Mouse (Mus musculus) right cerebral cortex, adult 2 months (tissue): Measurements from ENCODE around the gene Zfp260.
"Not testable (repeated sequence)": the region's sequence is repeated elsewhere in the genome, so short reads cannot be mapped to it uniquely, and the experiment has no call there.

Source experiments
- DNase-seq, 2 experiments: peaks; one replicate each; pipeline ENCODE4 v3.0.0; 2021 to 2022; ENCODE audit warnings: low spot score in 2 of 2

Zfp260 gene

GRCm38 (mm10) chr7:30094646-30095429, at the start of gene Zfp260:
Gene Zfp260, plus strand, starts transcription at chr7:30094777.
- peak; percentile 91 to 96 for DNase-seq

GRCm38 (mm10) chr7:30048126-30048525, 46.5 kb upstream of the Zfp260 start:
- no peak for DNase-seq

- peak; percentile 94 to 95 for DNase-seq
Measured at GRCm38 (mm10) chr7:30050882-30051548, 43.6 kb upstream of the Zfp260 start, which contains the start of gene Zfp14. Gene Zfp14, minus strand, starts transcription at chr7:30051380.

GRCm38 (mm10) chr7:30053591-30053990, 41.0 kb upstream of the Zfp260 start:
- no peak for DNase-seq

- no peak for DNase-seq
Measured at GRCm38 (mm10) chr7:30060341-30060740, 34.2 kb upstream of the Zfp260 start.

- no peak for DNase-seq
Measured at GRCm38 (mm10) chr7:30062478-30062877, 32.1 kb upstream of the Zfp260 start.

- DNase-seq, result no peak
Measured at GRCm38 (mm10) chr7:30064622-30065021, 30.0 kb upstream of the Zfp260 start.

- peak; percentile 78 to 79 for DNase-seq
Measured at GRCm38 (mm10) chr7:30072146-30073028, 22.2 kb upstream of the Zfp260 start, which contains the start of gene Zfp82. Gene Zfp82, minus strand, starts transcription at chr7:30072900.

GRCm38 (mm10) chr7:30086524-30086923, 8.1 kb upstream of the Zfp260 start:
- DNase-seq, result peak; percentile 47 to 62

GRCm38 (mm10) chr7:30089405-30089804, 5.2 kb upstream of the Zfp260 start:
- DNase-seq, result no peak

GRCm38 (mm10) chr7:30090092-30090969, 4.2 kb upstream of the Zfp260 start, which contains the start of the genes Gm26920 and Zfp566:
Gene Gm26920, minus strand, starts transcription at chr7:30090410.
Gene Zfp566, minus strand, starts transcription at chr7:30090527.
- DNase-seq, result peak; percentile 96

GRCm38 (mm10) chr7:30090970-30091585, 3.5 kb upstream of the Zfp260 start:
- no peak for DNase-seq

GRCm38 (mm10) chr7:30092666-30093065, 1.9 kb upstream of the Zfp260 start:
- no peak for DNase-seq

- DNase-seq, result no peak
Measured at GRCm38 (mm10) chr7:30093918-30094415, 610 bp upstream of the Zfp260 start.

GRCm38 (mm10) chr7:30095551-30096125, 1.1 kb downstream of the Zfp260 start:
- no peak for DNase-seq

GRCm38 (mm10) chr7:30099297-30099696, 4.7 kb downstream of the Zfp260 start:
- DNase-seq, result peak; percentile 81 to 84

- DNase-seq, result no peak
Measured at GRCm38 (mm10) chr7:30116076-30116475, 21.5 kb downstream of the Zfp260 start.

- not testable (repeated sequence) for DNase-seq
Measured at GRCm38 (mm10) chr7:30117935-30118334, 23.4 kb downstream of the Zfp260 start.

- peak; percentile 87 to 89 for DNase-seq
Measured at GRCm38 (mm10) chr7:30121308-30122187, 27.0 kb downstream of the Zfp260 start, which contains the start of gene Zfp382. Gene Zfp382, plus strand, starts transcription at chr7:30121942.
